Mouse (Mus musculus) bone marrow, adult 2 months (tissue): ENCODE data around the gene Acyp2.

Experiments used
- CTCF ChIP-seq: fragments of 200-500 bp; IDR thresholded peaks from 2 replicates; pipeline ENCODE4 v1.5.1; 2011; ENCODE audit warnings: low read length, control low read depth; ENCODE audit not compliant: control insufficient read depth, insufficient read depth
- POLR2A ChIP-seq: fragments of 200-500 bp; IDR thresholded peaks from 2 replicates; pipeline ENCODE4 v1.6.1; 2011; ENCODE audit warnings: low read depth, mild to moderate bottlenecking, control low read depth, low read length, borderline replicate concordance; ENCODE audit not compliant: control insufficient read depth

DNA sequence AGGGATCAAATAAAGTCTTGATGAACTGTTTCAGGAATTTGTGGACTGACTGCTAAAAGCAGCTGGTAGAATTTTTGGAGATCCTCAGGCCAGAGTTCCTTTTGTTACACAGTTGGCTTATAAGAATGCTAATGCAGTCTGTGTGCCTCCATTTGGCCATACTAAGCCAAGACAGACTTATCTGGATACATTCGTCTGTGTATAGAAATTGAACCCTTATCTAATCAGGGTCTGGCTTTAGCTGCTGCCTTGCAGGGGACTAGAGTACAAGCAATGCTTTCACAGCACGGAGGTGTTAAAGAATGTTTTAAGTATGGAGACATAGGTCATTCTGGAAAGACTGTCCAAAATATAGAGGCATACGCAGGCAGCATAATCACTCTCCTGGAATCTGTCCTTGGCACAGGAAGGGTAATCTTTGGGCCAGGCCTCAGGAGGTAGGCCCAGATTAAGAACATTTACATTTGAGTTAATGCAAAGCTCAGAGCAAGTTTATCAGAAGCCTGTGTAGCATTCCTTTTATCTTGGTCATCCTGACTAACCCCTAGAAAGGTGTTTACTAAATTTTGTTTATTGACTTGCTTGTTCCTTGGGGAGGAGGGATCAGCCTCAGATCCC, 150.5 kb downstream of the Acyp2 start:
- no peak for TF ChIP-seq CTCF
- no peak for TF ChIP-seq POLR2A
